Mouse (Mus musculus): Measurements from ENCODE around the gene Zpbp2. TPM values are rescaled to one million over a fixed set of nuclear protein-coding genes. Genes with fewer than 3 reads are reported as not detected.

Gene Zpbp2
- total RNA-seq, 2 experiments from 2014 or later = not detected

DNA sequence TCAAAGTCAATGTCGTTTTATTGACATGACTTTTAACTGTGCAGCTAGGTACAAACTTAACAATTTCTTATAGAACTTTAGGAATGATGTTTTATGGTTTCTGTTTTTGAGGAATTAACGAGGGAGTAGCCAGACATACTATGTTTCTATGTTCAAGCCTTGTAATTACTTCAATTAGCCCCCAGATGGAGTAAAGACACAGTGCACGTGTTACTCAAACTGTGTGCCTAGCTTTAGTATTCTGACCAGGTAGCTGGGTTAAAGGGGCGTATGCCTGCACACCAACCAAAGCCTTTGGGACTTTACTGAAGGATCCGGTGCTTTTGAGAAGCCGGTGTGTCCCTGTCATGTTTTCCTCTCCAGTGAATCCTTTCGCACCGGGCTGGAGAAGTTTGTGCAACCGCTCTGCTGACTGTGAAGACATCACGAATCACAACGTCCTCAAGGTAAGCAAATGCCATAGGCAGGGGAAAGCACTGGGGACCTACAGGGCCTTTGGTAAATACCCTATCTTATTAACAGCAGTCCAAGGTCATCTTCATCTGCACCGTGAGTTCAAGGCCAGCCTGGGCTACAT is 4.3 kb downstream of the Zpbp2 start:
- no peak for DNase-seq (ENCODE audit: low spot score in 2 of 2)

DNA sequence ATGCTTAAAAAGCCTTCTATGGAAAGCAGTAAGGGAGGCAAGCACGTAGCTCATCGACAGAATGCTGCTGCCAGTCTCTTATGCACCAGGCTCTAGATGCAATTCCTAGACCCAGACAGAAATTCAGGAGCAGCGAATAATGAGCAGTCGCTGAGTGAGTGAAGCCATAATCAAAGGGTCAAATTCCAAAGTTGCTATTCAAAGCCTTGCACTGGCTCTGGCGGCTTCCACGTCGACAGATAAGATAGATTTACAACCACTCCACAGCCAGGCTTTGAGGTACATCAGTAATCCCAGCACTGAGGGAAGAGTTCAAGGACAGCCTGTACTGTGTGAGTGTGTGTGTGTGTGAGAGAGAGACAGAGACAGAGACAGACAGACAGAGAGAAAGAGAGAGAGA is 10.0 kb downstream of the Zpbp2 start:
- no peak for DNase-seq (ENCODE audit: low spot score in 2 of 2)

DNA sequence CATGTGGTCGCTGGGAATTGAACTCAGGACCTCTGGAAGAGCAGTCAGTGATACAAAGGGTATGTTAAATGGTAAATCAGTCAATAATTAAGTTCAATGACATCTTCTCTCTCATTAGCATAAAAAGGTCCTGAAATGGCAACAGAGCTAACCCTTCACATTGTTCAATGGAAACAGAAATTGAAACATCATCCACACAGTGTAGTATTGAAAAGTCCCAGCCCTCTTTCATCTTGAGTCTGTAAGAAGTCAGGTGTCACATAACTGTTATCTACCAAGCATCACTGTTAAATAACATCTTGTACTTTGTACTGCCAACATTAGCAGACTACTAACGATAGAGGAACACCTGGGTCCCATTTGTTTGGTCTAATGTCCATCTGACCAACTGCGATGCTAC is 12.1 kb downstream of the Zpbp2 start:
- no peak for DNase-seq (ENCODE audit: low spot score in 2 of 2)

DNA sequence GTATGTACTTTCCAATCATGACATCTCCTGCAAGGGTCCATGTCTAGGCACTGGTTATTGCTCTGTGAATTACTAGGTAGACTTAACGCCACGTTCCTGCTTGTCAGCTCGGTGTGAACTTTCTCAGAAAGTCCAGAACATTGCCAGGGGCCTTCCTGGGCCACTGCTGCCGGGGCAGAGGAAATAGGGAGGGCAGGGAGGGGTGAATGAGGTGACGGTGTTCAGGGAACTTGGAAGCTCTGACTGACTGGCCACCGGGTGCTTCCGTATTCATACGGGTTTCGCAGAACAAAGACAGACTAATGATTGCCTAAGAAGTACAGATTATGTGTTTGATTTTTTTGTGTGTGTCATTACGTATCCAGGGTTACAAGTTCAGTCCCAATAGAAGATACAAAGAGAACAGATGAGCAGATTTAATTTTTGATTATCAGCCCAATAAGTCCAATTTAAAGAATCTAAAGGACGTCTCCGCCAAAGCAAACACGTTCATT is 13.1 kb downstream of the Zpbp2 start:
- DNase-seq (ENCODE audit: low spot score in 2 of 2) = no peak

DNA sequence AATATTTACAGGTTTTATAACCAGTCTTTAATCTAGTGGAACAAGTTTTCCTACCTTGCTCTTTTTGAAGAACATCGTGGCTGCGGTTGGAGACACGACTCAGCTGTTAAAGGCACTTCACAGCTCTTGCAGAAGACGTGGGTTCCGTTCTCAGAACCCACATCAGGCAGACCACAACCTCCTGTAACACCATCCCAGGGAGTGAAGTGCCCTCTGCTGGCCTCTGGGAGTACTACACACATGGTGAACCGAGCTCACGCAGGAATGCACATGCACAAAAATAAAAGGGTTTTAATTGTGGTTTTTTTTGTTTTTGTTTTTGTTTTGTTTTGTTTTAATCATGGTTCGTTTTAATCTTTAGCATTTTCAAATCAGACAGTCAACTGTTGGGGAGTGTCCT is 17.4 kb downstream of the Zpbp2 start:
- no peak for DNase-seq (ENCODE audit: low spot score in 2 of 2)

DNA sequence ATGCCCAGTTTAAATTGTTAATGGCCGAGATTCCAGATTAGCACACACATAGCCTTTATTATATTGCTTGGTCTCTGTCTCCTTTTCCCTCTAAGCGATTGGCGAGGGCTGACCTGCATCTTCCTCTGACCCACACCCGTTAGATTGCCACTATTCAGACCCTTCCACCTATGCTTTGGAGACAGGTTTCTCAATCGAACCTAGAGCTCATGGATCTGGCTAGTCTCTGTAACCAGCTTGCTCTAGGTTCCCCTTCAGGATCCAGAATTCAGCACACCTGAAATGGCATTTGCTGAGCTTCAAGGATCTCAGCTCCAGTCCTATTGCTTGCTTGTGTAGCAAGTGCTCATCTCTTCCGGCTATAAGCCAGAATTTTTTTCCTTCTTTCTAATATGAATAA is 18.6 kb downstream of the Zpbp2 start:
- DNase-seq (ENCODE audit: low spot score in 2 of 2) = no peak

DNA sequence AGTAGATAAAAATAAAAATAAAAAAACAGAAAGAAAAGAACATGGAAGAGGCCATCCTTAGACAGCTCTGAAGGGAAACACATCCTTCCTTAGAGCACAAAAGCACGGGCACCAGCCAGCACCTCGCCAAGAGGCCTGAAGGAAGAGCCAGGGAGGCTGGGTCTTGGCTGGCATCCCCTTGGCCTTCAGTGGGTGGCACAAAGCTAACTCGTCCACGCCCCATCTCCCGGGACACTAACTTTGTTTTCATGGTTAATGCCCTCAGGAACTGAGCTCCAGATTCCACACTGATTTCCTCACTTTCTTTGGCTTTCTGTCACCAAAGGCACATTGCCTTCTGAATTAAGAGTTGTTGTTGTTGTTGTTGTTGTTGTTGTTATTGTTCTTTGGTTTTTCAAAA is 26.9 kb downstream of the Zpbp2 start:
- no peak for DNase-seq (ENCODE audit: low spot score in 2 of 2)

GRCm38 (mm10) chr11:98580301-98581121 is 29.6 kb downstream of the Zpbp2 start:
- DNase-seq (ENCODE audit: low spot score in 2 of 2) = no peak

DNA sequence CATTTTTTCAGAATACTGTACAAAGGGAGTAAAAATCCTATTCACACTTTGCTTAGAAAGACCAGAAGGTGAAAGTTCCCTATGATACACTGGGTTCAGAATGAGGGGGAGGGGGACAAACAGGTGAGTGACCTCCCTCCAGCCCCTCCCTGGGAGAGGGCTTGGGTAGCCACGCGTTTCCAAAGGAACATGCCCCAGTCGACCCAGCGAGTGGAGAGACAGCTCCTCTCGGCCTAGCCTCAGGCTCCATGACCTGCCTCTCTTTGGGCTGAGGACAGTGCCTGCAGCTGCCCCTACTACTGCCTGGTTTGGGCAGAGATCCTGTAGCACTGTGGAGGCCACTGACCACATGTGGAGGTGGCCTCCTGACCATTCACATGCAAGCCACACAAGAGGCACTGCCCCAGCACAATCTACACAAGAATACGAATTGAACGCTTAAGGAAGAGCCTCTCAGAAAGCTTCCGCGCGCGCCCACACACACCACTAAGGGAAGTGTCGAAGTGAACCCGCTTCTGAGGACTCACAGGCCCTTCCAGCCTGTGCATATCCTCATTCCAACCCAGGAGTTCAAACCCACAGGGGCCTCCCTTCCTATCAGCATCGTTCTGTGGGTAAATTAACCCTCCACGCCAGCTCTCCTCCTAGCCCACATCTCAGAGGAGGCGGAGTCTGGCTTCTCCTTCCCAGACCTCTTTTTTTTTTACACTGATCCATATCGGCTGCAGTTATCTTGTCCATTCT is 30.6 kb downstream of the Zpbp2 start:
- no peak for DNase-seq (ENCODE audit: low spot score in 2 of 2)

GRCm38 (mm10) chr11:98582030-98582388 is 31.1 kb downstream of the Zpbp2 start:
- no peak for DNase-seq (ENCODE audit: low spot score in 2 of 2)

GRCm38 (mm10) chr11:98582551-98583264 is 31.8 kb downstream of the Zpbp2 start:
- no peak for DNase-seq (ENCODE audit: low spot score in 2 of 2)

DNA sequence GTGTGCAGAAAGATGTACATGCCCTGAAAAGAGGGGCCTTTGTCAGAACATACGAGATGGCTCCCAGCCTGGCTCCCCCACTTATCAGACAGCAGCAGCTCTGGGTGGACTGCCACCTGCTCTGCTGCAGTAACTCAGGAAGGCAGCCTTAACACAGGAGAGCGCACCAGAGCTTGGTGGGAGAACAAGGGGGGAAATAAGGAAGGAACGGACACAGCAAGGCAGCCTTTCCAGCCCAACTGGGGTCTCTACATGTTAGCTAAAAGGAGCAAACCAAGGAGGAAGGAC is 32.3 kb downstream of the Zpbp2 start:
- no peak for DNase-seq (ENCODE audit: low spot score in 2 of 2)

DNA sequence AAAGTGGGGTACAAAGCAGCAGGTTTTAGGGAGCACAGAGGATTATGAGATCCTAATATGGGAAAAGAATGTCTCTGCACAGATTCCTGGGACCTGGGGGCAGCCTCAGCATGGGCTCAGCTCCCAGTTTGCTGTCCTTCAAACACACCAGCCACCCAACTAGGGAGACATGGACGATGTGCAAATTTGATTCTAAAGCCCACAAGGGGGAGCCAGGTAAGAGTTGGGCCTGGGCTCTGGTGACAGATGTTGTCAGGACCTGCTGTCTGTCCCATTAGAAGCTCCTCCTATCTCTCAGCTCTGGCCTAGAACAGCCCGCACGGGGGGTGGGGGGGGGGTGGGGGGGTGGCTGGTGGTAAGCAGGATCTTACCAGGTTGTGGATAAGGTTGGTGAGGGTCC is 32.7 kb downstream of the Zpbp2 start:
- no peak for DNase-seq (ENCODE audit: low spot score in 2 of 2)

DNA sequence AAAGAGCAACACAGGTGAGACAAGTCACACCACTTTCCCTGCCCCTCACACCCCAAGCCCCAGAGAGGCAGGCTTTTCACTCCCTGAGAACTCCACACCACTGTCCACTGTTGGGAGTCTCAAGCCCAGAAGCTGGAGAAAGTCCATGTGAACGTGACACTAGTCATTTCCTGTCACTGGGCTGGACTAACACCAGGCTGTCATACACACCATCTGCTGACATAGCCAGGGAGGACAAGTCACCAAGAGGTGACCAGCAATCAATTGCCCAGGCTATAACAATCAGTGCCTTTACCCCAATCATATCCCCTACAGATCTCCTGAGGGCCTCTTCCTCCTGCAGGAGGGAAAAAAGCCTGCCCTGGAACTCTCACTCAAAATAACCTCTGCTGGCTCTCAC is 33.2 kb downstream of the Zpbp2 start:
- no peak for DNase-seq (ENCODE audit: low spot score in 2 of 2)

- DNase-seq (ENCODE audit: low spot score in 2 of 2) = no peak
Measured at GRCm38 (mm10) chr11:98584629-98585177, 33.8 kb downstream of the Zpbp2 start.

DNA sequence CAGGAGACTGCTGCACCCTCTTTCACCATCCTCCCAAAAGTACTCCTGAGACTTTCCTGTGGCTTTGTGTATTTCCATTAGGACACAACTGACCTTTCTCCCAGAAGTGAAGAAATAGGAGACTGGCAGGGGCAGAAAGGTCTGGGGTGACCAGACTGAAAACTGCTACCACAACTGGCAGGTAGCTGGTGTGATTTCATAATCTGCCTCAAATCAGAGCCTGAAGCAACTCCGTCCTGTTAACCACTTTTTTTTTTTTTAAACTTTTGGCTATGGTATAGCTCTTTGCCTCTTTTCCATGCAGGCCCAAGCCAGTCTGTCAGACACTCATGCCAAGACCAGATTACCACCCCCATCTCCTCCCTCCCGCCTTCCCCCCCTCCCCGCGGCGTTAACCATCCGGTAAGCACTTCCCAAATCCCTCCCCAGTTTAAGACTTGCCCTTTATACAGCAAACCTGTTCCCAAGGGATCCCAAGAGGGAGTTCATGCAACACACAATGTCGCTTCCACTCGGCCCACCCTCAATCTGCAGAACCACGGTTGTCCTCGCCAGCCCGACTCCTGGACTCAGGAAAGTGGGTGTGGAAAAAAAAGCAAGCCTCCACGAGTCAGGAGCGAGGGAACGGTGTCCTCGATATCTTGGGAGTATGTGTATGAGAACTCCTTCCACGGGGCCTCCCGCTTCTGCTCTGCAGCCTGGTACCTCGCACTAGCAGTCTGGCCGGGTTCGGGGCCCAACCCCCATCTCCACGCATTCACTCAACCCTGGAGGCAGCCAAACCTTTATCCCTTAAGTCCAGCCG is 35.4 kb downstream of the Zpbp2 start:
- peak in 1 of 2 experiments; percentile 35 for DNase-seq (ENCODE audit: low spot score in 2 of 2)

- peak; percentile 95 to 98 for DNase-seq (ENCODE audit: low spot score in 2 of 2)
Measured at GRCm38 (mm10) chr11:98586892-98587563, 36.1 kb downstream of the Zpbp2 start, which contains the start of gene Ormdl3. Gene Ormdl3 (minus strand): TSS chr11:98587368.

- DNase-seq (ENCODE audit: low spot score in 2 of 2) = peak; percentile 47 to 52
Measured at GRCm38 (mm10) chr11:98587684-98588546, 37.0 kb downstream of the Zpbp2 start.

DNA sequence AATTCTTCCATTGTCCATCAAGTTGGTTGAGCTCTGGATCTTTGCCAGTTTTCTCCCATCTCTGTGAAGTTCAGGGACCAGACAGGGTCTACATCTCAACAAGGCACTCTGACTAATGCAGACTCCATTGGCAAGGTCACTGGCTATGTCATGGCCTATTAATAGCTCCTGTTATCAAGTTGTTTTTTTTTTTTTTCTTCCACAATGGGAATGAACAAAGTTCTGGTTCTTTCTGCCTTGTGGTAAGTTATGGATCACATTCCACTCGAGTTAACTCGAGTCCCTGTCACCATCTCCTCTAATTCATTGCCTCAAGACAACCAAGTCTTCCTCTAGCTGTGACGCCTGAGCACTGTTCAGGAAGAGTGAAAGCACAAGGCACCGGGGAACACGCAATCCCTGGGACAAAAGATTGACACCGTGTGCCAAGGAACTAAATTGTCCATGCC is 38.0 kb downstream of the Zpbp2 start:
- DNase-seq (ENCODE audit: low spot score in 2 of 2) = no peak
